Mouse (Mus musculus): ENCODE data around the gene Hrg.

- TF ChIP-seq TAL1 (IDR thresholded peaks at IDR 0.05; ENCODE audit: low read length) = no peak
- TF ChIP-seq GATA1 (IDR thresholded peaks at IDR 0.05; ENCODE audit: low read length) = no peak
These were observed 32.8 kb upstream of the Hrg start, which contains the start of gene Fetub for GRCm38 (mm10) chr16:22918034-22918433.

All from erythroblast, embryonic 14.5 days (primary cell).